Mouse (Mus musculus) cerebral cortex, adult 2 months (tissue): ENCODE results near the gene Cbs.

ENCODE experiments used
- WGBS: fragments of 180-500 bp; shearing (Covaris S2); methylation state at CpG from one replicate; pipeline ENCODE4 v1.1.7; 2018; 5-methylcytosine and 5-hydroxymethylcytosine counted together

Cbs gene

GRCm38 (mm10) chr17:31588115-31588514, 48.9 kb downstream of the Cbs start:
- 70% methylated on average over 7 of the region's 7 CpGs for WGBS

- 92% methylated on average over 6 of the region's 6 CpGs for WGBS
These were observed 53.3 kb downstream of the Cbs start for GRCm38 (mm10) chr17:31583781-31584180.

- 87% methylated on average over 3 of the region's 3 CpGs for WGBS
These were observed 53.9 kb downstream of the Cbs start for GRCm38 (mm10) chr17:31583185-31583584.

- WGBS, result 27% methylated on average over 3 of the region's 3 CpGs
These were observed 56.7 kb downstream of the Cbs start for GRCm38 (mm10) chr17:31580344-31580743.

- 50% methylated on average over 10 of the region's 10 CpGs for WGBS
These were observed 60.5 kb downstream of the Cbs start for GRCm38 (mm10) chr17:31576394-31577175.

- WGBS, result 85% methylated on average over 7 of the region's 7 CpGs
These were observed 62.4 kb downstream of the Cbs start for GRCm38 (mm10) chr17:31574662-31575061.

- WGBS, result 62% methylated on average over 5 of the region's 5 CpGs
These were observed 65.3 kb downstream of the Cbs start for GRCm38 (mm10) chr17:31571689-31572088.

- 61% methylated on average over 9 of the region's 9 CpGs for WGBS
These were observed 66.6 kb downstream of the Cbs start for GRCm38 (mm10) chr17:31570321-31570925.

- WGBS, result 74% methylated on average over 1 of the region's 1 CpGs
These were observed 67.3 kb downstream of the Cbs start for GRCm38 (mm10) chr17:31569756-31570155.

GRCm38 (mm10) chr17:31566276-31566675, 70.8 kb downstream of the Cbs start:
- WGBS, result 53% methylated on average over 6 of the region's 6 CpGs

GRCm38 (mm10) chr17:31565141-31566056, 71.6 kb downstream of the Cbs start:
- 1% methylated on average over 82 of the region's 88 CpGs for whole genome bisulfite sequencing

- WGBS, result under 1% methylated on average over 36 of the region's 44 CpGs
These were observed 72.2 kb downstream of the Cbs start for GRCm38 (mm10) chr17:31564858-31565140.

GRCm38 (mm10) chr17:31564015-31564857, 72.8 kb downstream of the Cbs start, which contains the start of gene Pknox1:
Gene Pknox1, plus strand, starts transcription at chr17:31564734.
- under 1% methylated on average over 70 of the region's 72 CpGs for WGBS

- WGBS, result 7% methylated on average over 12 of the region's 12 CpGs
These were observed 73.4 kb downstream of the Cbs start for GRCm38 (mm10) chr17:31563632-31564014.

GRCm38 (mm10) chr17:31559021-31559789, 77.8 kb downstream of the Cbs start:
- 90% methylated on average over 11 of the region's 11 CpGs for WGBS
